Mouse (Mus musculus) gastrocnemius, adult 2 months (tissue): ENCODE measurements around the gene Nkx1-2. TPM values are rescaled to one million over a fixed set of nuclear protein-coding genes. Genes with fewer than 3 reads are reported as not detected.

Experiments
- DNase-seq: peaks from one replicate; pipeline ENCODE4 v3.0.0; 2022
- H3K27ac ChIP-seq: fragments of 200-600 bp; 2 replicates; pipeline ENCODE4 v1.8.1; 2022; ENCODE audit warnings: mild to moderate bottlenecking
- H3K4me3 ChIP-seq: fragments of 200-600 bp; 2 replicates; pipeline ENCODE4 v1.8.1; 2022; ENCODE audit warnings: mild to moderate bottlenecking, moderate library complexity
- CTCF ChIP-seq: fragments of 200-600 bp; IDR thresholded peaks from 2 replicates; pipeline ENCODE4 v1.8.1; 2022; ENCODE audit warnings: antibody characterized with exemption, mild to moderate bottlenecking, moderate library complexity
- intact Hi-C: fragments of 180-260 bp; cut with DNase I; formaldehyde crosslinking; loops from one replicate; pipeline ENCODE4 v1.15.1; 2025
- total RNA-seq, 2 experiments: library from RNA; stranded (reverse); gene quantifications; 2 replicates each; pipeline ENCODE4 v1.2.3; 2021

Gene Nkx1-2
- total RNA-seq, 2 experiments from 2014 or later = not detected

GRCm38 (mm10) chr7:132551351-132552126, 47.9 kb downstream of the Nkx1-2 start:
- peak; percentile 96 for DNase-seq
- H3K27ac ChIP-seq = peak overlapping the region; percentile 86
- peak overlapping the region; percentile 71 for H3K4me3 ChIP-seq
- peak; percentile 94 for TF ChIP-seq CTCF
- intact Hi-C loops = loop anchor here (1.0 to 10.0 kb wide), 5 partner anchors 77 to 1007 kb away; partner anchors contain the start of genes Hmx2 and Hmx3

- intact Hi-C loops = no loop called here
- DNase-seq = no peak
- Histone ChIP-seq H3K4me3 (no peak overlapping the region), H3K27ac (no peak overlapping the region)
- TF ChIP-seq CTCF = no peak
These were observed 52.3 kb downstream of the Nkx1-2 start for GRCm38 (mm10) chr7:132547126-132547525.

Other genes starting within 250 kb of the Nkx1-2 start
- 100 to 1,000 TPM; 155 to 159 TPM for gene Oat, start 23.2 kb downstream of the Nkx1-2 start, total RNA-seq
- 10 to 100 TPM; 10.8 to 11.1 TPM for gene Lhpp, start 11.0 kb upstream of the Nkx1-2 start, total RNA-seq
- 10 to 100 TPM; 15.3 to 27.4 TPM for gene Fam53b, start 214.2 kb upstream of the Nkx1-2 start, total RNA-seq